Mouse (Mus musculus): ENCODE measurements around the gene Slc12a3. TPM values are rescaled to one million over a fixed set of nuclear protein-coding genes. Genes with fewer than 3 reads are reported as not detected.

Gene Slc12a3
- polyA plus RNA-seq, 1 experiment from 2014 or later = 0.51 TPM

GRCm38 (mm10) chr8:94361774-94362431 is 32.9 kb downstream of the Slc12a3 start:
- Histone ChIP-seq H3K9ac (ENCODE audit: low read depth, low read length) (no peak overlapping the region), H3K36me3 (ENCODE audit: control insufficient read depth, insufficient read depth, low read length) (no peaks in the 10 kb centered on the region), H3K9me3 (ENCODE audit: control insufficient read depth, low read length) (no peaks in the 10 kb centered on the region), H3K4me1 (ENCODE audit: control insufficient read depth, insufficient read depth, low read length) (no peaks in the 10 kb centered on the region), H3K4me2 (replicated peaks; ENCODE audit: low read depth, low read length) (no peak overlapping the region), H3K27me3 (ENCODE audit: control insufficient read depth, insufficient read depth, low read length) (no peaks in the 10 kb centered on the region), H3K27ac (ENCODE audit: low read depth, low read length) (no peak overlapping the region), H3K4me3 (ENCODE audit: low read length) (no peak overlapping the region)
- 85% methylated on average over 6 of the region's 6 CpGs for WGBS
- no peak for ATAC-seq (ENCODE audit: low FRiP score, low TSS enrichment)

GRCm38 (mm10) chr8:94362607-94363239 is 33.7 kb downstream of the Slc12a3 start:
- Histone ChIP-seq H3K36me3 (ENCODE audit: control insufficient read depth, insufficient read depth, low read length) (no peaks in the 10 kb centered on the region), H3K27me3 (ENCODE audit: control insufficient read depth, insufficient read depth, low read length) (no peaks in the 10 kb centered on the region), H3K4me2 (replicated peaks; ENCODE audit: low read depth, low read length) (no peak overlapping the region), H3K27ac (ENCODE audit: low read depth, low read length) (no peak overlapping the region), H3K9ac (ENCODE audit: low read depth, low read length) (no peak overlapping the region), H3K4me1 (ENCODE audit: control insufficient read depth, insufficient read depth, low read length) (no peaks in the 10 kb centered on the region), H3K9me3 (ENCODE audit: control insufficient read depth, low read length) (no peaks in the 10 kb centered on the region), H3K4me3 (ENCODE audit: low read length) (no peak overlapping the region)
- 78% methylated on average over 7 of the region's 7 CpGs for WGBS
- ATAC-seq (ENCODE audit: low FRiP score, low TSS enrichment) = no peak

GRCm38 (mm10) chr8:94363288-94363688 is 34.3 kb downstream of the Slc12a3 start:
- Histone ChIP-seq H3K36me3 (ENCODE audit: control insufficient read depth, insufficient read depth, low read length) (no peaks in the 10 kb centered on the region), H3K27me3 (ENCODE audit: control insufficient read depth, insufficient read depth, low read length) (no peaks in the 10 kb centered on the region), H3K4me2 (replicated peaks; ENCODE audit: low read depth, low read length) (no peak overlapping the region), H3K9ac (ENCODE audit: low read depth, low read length) (no peak overlapping the region), H3K4me3 (ENCODE audit: low read length) (no peak overlapping the region), H3K9me3 (ENCODE audit: control insufficient read depth, low read length) (no peaks in the 10 kb centered on the region), H3K27ac (ENCODE audit: low read depth, low read length) (no peak overlapping the region), H3K4me1 (ENCODE audit: control insufficient read depth, insufficient read depth, low read length) (no peaks in the 10 kb centered on the region)
- no peak for ATAC-seq (ENCODE audit: low FRiP score, low TSS enrichment)
- WGBS = 53% methylated on average over 4 of the region's 4 CpGs

- Histone ChIP-seq H3K9ac (ENCODE audit: low read depth, low read length) (no peak overlapping the region), H3K4me1 (ENCODE audit: control insufficient read depth, insufficient read depth, low read length) (no peaks in the 10 kb centered on the region), H3K27me3 (ENCODE audit: control insufficient read depth, insufficient read depth, low read length) (no peaks in the 10 kb centered on the region), H3K36me3 (ENCODE audit: control insufficient read depth, insufficient read depth, low read length) (no peaks in the 10 kb centered on the region), H3K4me2 (replicated peaks; ENCODE audit: low read depth, low read length) (no peak overlapping the region), H3K27ac (ENCODE audit: low read depth, low read length) (no peak overlapping the region), H3K4me3 (ENCODE audit: low read length) (no peak overlapping the region), H3K9me3 (ENCODE audit: control insufficient read depth, low read length) (no peaks in the 10 kb centered on the region)
- ATAC-seq (ENCODE audit: low FRiP score, low TSS enrichment) = no peak
- 76% methylated on average over 2 of the region's 2 CpGs for whole genome bisulfite sequencing
These were observed 34.9 kb downstream of the Slc12a3 start for GRCm38 (mm10) chr8:94363906-94364305.

GRCm38 (mm10) chr8:94364686-94365312 is 35.8 kb downstream of the Slc12a3 start:
- no peak overlapping the region for H3K27ac ChIP-seq (ENCODE audit: low read depth, low read length)
- no peaks in the 10 kb centered on the region for H3K27me3 ChIP-seq (ENCODE audit: control insufficient read depth, insufficient read depth, low read length)
- no peak for ATAC-seq (ENCODE audit: low FRiP score, low TSS enrichment)
- H3K4me3 ChIP-seq (ENCODE audit: low read length) = no peak overlapping the region
- no peak overlapping the region for H3K9ac ChIP-seq (ENCODE audit: low read depth, low read length)
- WGBS = 85% methylated on average over 6 of the region's 6 CpGs
- H3K4me1 ChIP-seq (ENCODE audit: control insufficient read depth, insufficient read depth, low read length) = no peaks in the 10 kb centered on the region
- no peaks in the 10 kb centered on the region for H3K9me3 ChIP-seq (ENCODE audit: control insufficient read depth, low read length)
- no peaks in the 10 kb centered on the region for H3K36me3 ChIP-seq (ENCODE audit: control insufficient read depth, insufficient read depth, low read length)
- H3K4me2 ChIP-seq (replicated peaks; ENCODE audit: low read depth, low read length) = no peak overlapping the region

- H3K27me3 ChIP-seq (ENCODE audit: control insufficient read depth, insufficient read depth, low read length) = no peaks in the 10 kb centered on the region
- H3K4me1 ChIP-seq (ENCODE audit: control insufficient read depth, insufficient read depth, low read length) = no peaks in the 10 kb centered on the region
- no peak overlapping the region for H3K4me3 ChIP-seq (ENCODE audit: low read length)
- H3K4me2 ChIP-seq (replicated peaks; ENCODE audit: low read depth, low read length) = no peak overlapping the region
- H3K9ac ChIP-seq (ENCODE audit: low read depth, low read length) = no peak overlapping the region
- H3K9me3 ChIP-seq (ENCODE audit: control insufficient read depth, low read length) = no peaks in the 10 kb centered on the region
- H3K36me3 ChIP-seq (ENCODE audit: control insufficient read depth, insufficient read depth, low read length) = no peaks in the 10 kb centered on the region
- H3K27ac ChIP-seq (ENCODE audit: low read depth, low read length) = no peak overlapping the region
- no peak for ATAC-seq (ENCODE audit: low FRiP score, low TSS enrichment)
- WGBS = 91% methylated on average over 9 of the region's 9 CpGs
These were observed 36.5 kb downstream of the Slc12a3 start for GRCm38 (mm10) chr8:94365410-94365981.

- Histone ChIP-seq H3K36me3 (ENCODE audit: control insufficient read depth, insufficient read depth, low read length) (no peaks in the 10 kb centered on the region), H3K27ac (ENCODE audit: low read depth, low read length) (no peak overlapping the region), H3K4me1 (ENCODE audit: control insufficient read depth, insufficient read depth, low read length) (no peaks in the 10 kb centered on the region), H3K4me2 (replicated peaks; ENCODE audit: low read depth, low read length) (no peak overlapping the region), H3K9me3 (ENCODE audit: control insufficient read depth, low read length) (no peaks in the 10 kb centered on the region), H3K27me3 (ENCODE audit: control insufficient read depth, insufficient read depth, low read length) (no peaks in the 10 kb centered on the region), H3K4me3 (ENCODE audit: low read length) (no peak overlapping the region), H3K9ac (ENCODE audit: low read depth, low read length) (no peak overlapping the region)
- WGBS = 83% methylated on average over 5 of the region's 5 CpGs
- no peak for ATAC-seq (ENCODE audit: low FRiP score, low TSS enrichment)
These were observed 41.8 kb downstream of the Slc12a3 start for GRCm38 (mm10) chr8:94370839-94371238.

- no peak overlapping the region for H3K9ac ChIP-seq (ENCODE audit: low read depth, low read length)
- H3K36me3 ChIP-seq (ENCODE audit: control insufficient read depth, insufficient read depth, low read length) = no peaks in the 10 kb centered on the region
- ATAC-seq (ENCODE audit: low FRiP score, low TSS enrichment) = no peak
- H3K27ac ChIP-seq (ENCODE audit: low read depth, low read length) = no peak overlapping the region
- peaks cover 3% of the 10 kb centered on the region; the same call in 1 of the 2 replicates for H3K4me1 ChIP-seq (ENCODE audit: control insufficient read depth, insufficient read depth, low read length)
- WGBS = 90% methylated on average over 6 of the region's 6 CpGs
- H3K4me3 ChIP-seq (ENCODE audit: low read length) = no peak overlapping the region
- no peak overlapping the region for H3K4me2 ChIP-seq (replicated peaks; ENCODE audit: low read depth, low read length)
- H3K9me3 ChIP-seq (ENCODE audit: control insufficient read depth, low read length) = no peaks in the 10 kb centered on the region
- no peaks in the 10 kb centered on the region for H3K27me3 ChIP-seq (ENCODE audit: control insufficient read depth, insufficient read depth, low read length)
These were observed 44.1 kb downstream of the Slc12a3 start for GRCm38 (mm10) chr8:94372955-94373599.

Data from kidney, embryonic 14.5 days (tissue).